Mouse (Mus musculus): Measurements from ENCODE around the gene 4930556J24Rik.

- no peak for TF ChIP-seq RAD21 (IDR thresholded peaks at IDR 0.05; ENCODE audit: low read depth, low read length)
- no peak for TF ChIP-seq MAX (IDR thresholded peaks at IDR 0.05; ENCODE audit: low read length)
- no peak for TF ChIP-seq POLR2A (IDR thresholded peaks at IDR 0.05; ENCODE audit: control insufficient read depth in 1 of 2, insufficient read depth in 1 of 2, low read depth in 1 of 2, low read length in 2 of 2, poor library complexity in 1 of 2)
These were observed 45.6 kb downstream of the 4930556J24Rik start for GRCm38 (mm10) chr11:3930931-3931330.

Measured in MEL (cell line).